Mouse (Mus musculus): ENCODE results near the gene Lgals3.

Gene Lgals3

DNA sequence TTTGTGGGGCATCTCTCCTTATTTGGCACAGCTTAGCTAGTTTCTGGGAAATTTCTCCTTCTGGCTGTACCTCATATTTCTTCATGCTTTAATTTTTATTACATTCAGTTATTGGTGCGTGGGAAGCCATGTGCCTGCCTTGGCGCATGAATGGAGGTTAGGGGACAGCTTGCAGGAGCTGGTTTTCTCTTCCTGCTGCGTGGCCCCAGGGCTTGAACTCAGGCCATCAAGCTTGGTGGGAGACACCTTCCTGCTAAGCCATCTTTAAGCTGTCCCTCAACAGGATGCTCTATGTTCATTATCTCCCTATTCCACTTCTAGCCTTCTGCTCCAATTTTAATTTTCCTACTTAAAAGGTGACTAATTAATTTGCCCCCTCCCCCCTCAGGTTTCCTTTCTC, 3.2 kb downstream of the Lgals3 start:
- DNase-seq (ENCODE audit: low spot score) = no peak

DNA sequence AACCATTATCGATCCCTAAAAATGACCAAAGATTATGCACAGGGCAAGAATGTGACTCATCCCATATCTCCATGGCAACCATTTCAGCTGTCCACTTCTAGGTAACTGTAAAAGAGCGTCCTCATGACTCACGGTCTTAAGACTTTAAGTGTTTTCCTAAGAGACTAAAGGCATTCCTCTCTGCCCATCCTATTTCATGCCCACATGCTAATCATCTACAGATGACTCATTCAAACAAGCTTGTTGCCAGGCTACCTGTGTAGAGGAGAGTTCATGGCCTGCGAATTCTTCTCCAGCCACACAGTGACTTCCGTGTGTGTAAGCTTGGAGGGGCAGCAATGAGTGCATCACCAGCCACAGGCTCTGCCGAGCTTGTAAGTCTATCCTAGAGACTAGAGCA, 4.1 kb downstream of the Lgals3 start:
- peak; percentile 30 for DNase-seq (ENCODE audit: low spot score)

DNA sequence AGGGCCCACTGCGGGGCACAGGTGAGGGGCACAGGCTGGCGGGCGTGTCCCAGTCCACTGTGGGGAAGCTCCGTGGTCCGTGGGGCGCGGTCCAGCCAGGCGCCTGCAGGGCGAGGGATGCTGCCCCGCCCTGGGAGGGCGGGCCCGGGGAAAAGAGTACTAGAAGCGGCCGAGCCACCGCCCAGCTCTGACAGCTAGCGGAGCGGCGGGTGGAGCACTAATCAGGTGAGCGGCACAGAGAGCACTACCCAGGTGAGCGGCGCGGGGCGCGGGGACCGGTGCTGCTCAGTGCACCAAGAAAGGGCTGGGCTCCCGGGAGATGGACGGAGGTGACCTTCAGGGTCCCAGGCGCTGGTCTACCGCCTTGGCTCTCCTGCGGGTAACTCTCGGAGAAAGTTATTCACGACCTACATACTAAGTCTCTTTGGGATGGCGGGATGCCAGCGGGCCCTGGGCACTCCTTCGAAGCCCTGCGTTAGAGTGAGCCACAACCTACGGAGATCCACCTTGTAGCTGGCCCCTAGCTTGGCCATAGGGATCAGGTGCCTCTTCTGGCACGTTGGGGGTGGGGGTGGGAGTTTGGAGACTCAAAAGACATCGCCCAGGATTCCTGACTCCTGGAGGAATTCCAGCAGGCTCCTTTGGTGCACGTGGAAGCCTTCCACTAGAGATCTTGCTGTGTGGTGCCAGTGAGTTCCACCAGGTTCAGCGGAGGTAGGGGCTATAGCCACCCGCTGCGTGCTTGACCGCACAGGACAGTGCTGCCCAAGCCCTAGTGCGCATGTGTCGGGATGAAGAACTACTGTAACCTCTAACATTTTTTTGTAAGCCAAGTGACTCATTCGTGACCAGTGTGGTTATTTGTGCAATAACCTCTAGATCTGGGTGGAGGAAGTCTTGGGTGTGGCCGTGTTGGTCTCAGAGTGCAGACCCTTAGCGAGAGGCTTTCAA, 6.5 kb downstream of the Lgals3 start:
- peak; percentile 75 for DNase-seq (ENCODE audit: low spot score)

DNA sequence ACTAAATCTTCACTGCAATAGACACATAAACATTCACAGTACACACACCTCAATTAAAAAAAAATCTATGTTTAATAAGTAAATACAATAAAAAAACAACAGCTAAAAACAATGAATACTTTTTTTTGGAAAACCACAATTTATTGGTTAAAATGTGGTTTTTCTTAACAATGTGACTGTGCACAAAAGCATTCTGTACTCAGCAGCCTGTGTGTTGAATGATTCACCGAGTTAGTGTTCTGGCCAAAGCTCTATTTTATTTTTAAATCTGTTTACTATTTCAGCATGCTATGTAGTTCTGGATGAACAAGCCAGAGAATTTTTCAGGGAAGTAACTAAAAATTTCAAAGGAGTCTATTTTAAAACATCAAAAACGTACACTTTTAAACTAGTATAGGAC, 9.0 kb downstream of the Lgals3 start:
- DNase-seq (ENCODE audit: low spot score) = peak; percentile 23

DNA sequence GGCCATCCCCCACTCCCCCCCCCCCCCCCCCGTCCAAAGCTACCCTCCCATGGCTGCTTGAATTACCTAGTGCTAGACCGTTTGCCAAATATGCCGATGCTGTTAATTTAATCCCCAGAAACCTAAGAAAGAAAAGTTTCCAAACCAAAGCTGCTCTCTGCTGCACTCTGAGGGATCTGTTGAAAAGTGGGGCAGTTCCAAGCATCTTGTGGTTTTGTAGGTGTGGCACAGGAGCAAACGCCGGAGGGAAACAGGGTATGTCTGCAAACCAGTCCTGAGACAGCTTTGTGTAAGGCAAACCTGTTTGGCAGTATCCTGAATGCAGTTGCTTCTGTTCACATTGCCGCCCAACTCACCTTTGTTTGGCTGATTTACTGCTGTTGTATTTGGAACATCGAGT, 10.8 kb downstream of the Lgals3 start:
- no peak for DNase-seq (ENCODE audit: low spot score)

DNA sequence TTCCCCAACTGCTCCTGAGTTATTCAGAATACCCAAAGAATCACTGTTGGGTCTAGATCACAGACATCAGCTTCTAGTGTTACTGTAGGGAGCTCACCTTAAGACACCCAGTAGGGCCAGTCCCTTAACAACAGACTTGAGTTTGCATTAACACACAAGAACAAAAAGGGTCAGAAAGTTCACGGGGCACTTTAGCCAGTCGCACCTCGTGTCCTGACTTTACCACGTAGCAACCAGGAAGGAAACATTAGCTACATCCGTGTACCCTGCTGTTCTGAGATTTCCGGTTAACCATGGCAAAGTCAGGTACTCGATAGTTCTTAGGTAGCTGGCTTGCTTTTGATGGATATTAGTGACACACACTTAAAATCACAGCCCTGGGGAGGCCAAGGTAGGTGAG, 16.4 kb downstream of the Lgals3 start:
- no peak for DNase-seq (ENCODE audit: low spot score)

DNA sequence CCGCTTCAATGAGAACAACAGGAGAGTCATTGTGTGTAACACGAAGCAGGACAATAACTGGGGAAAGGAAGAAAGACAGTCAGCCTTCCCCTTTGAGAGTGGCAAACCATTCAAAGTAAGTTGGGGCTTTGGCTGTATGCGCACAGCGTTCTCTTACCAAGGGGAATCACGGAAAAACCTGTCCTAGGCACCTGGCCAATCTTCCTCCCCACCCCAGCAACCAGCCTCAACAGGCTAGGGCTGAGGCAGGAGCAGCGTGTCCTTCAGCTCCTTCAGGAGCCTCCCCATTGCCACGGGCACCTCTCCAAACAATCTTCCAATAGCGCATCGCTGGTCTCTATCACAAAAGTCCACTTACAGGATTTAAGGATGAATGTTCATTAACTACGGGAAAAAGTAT, 17.1 kb downstream of the Lgals3 start:
- DNase-seq (ENCODE audit: low spot score) = no peak

DNA sequence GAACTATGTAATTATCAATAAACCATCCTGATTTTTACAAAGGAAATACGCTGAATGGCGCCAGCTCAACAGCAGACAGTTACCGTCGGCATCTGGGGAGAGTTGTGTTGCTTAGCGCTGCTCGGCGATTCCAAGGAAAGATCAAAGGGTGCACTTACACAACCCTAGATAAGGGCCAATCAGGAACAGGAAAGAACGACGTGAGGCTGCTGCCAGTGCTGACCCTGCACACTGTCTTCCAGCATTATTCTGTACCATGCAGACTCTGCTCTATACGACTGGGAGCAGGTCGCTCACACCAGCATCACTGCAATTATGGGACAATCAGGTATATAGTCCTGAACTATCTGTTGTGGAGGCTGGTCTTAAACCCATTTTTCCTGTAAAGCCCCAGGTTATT, 18.6 kb downstream of the Lgals3 start:
- DNase-seq (ENCODE audit: low spot score) = no peak

DNA sequence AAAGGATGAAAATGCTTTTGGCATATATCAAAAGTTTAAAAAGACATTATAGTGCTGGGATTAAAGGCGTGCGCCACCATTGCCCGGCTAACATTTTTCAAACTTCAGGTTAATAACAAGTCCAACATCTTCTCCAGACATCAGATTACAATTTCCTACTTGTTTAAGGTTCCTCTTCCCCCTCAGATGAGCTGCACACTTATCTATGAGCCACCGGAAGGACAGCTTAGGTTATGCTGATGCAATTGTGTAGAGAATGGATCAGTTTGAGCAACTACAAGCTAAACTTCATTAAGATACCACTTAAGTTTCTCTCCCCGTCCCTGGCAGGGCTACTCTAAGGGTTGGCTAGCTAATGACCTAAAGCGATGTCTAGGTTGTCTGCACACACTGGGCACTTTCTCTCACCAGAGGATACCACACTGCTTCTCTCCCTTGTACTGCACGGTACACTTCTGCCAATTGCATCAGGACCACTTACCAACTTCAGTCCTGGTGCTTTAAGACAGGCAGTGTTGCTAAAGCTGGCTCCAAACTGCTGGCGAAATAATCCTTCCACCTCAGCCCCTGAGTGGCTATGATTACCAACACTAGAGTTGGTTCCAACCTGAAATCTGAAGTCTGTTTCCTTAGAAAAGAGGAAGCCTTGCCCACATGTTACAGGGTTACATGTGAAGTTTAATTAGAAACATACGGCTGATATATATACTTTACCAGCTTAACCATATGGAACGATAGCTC, 26.0 kb downstream of the Lgals3 start:
- no peak for DNase-seq (ENCODE audit: low spot score)

DNA sequence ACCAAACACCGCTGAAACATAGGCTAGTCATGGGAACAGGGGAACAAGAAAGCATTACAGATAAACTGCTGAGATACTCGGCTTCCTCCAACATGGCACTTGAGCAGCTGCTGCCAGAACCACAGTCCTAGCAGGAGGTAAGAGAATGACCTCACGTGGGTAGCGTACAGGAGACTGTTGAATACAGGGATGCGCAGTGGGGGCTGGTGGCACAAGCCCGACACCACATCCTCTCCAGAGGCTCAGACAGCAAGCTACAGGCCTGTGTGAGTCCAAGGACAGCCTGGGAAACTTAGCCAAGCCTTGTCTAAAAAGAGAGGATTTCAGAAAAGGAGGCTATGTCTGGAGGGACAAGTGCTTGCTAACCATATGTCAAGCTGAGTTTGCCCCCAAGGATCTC, 27.5 kb downstream of the Lgals3 start:
- DNase-seq (ENCODE audit: low spot score) = no peak

DNA sequence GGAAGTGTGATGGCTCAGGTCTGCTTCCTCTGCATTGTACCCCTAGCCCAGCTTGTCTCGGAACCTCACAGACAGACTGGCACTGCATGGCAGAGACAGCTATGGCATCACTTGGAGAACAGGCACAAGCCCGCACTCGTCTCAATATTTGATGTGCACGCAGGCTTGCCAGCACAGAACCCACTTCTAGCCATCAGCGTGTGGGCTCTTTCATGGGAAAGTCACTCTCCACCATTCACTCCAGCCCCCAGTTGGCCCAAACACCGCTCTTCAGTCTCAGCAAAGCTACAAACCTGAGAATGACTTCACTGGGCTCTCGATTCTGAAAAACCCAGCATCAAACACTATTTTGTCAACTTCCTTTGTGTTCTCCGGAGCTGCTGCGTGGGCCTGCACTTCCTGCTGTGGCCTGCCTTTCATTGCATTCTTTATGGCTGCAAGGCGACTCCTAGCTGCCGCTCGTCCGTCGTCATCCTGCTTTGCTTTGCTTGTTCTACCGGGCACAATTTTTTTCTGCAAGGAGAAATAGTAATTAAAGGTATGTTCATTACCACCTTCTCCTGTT, 28.0 kb downstream of the Lgals3 start:
- no peak for DNase-seq (ENCODE audit: low spot score)

DNA sequence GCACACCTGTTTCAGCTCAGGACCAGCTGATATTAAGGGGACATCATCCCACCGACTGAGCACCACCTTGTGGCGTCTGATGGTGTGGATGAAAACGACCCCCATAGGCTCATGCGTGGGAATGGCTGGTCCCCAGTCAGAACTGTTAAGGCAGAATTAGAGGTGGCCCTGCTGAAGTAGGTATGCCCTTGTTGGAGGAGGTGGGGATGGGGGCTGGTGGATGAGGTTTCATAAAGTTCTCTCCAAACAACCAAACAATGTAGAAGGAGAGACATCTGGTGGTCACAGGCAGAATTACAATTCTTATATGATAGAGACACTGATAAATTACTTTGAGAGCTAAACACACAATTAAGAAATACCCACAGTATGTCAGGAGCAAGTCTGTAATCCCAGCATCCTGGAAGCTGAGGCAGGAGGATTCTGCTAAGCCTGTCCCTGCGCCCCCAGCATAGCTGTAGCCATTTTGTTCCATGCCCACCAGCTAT, 28.7 kb downstream of the Lgals3 start:
- DNase-seq (ENCODE audit: low spot score) = peak; percentile 66

DNA sequence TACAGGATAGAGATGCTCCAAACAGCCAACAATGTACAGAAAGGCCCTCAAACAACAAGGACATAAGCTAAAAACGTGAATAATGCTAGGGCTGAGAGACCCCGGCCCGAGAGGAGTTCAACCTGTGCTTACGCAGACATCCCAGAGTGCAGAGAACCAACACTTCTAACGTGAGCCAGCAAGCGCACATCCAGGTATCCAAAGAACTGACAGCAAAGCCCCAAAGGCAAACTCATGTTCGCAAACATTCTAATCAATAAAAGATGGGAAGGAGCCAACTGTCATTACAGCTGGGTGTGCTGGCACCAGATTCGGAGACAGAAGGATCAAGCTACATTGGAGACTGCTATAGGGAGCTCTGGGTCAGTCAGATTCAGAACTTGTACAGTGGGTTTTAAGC, 35.2 kb downstream of the Lgals3 start:
- DNase-seq (ENCODE audit: low spot score) = no peak

DNA sequence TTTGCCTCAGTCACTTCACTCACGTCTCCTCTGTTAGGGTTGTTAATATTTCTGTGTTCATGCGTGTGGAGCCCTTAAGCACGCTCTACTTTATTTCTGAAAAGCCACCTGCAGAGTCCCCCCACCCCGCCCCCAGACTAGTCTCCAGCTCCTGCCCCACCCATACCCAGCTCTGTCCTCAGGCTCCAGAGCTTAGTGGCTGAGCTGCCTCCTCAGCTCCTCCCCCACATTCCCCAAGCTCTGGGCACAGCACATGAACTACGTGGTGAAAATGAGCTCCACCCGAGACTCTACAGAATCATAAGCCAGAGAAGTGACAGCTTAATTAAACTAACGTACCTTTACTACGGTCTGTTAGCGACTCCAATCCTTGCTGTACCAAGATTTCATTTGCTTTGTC, 38.4 kb downstream of the Lgals3 start:
- no peak for DNase-seq (ENCODE audit: low spot score)

DNA sequence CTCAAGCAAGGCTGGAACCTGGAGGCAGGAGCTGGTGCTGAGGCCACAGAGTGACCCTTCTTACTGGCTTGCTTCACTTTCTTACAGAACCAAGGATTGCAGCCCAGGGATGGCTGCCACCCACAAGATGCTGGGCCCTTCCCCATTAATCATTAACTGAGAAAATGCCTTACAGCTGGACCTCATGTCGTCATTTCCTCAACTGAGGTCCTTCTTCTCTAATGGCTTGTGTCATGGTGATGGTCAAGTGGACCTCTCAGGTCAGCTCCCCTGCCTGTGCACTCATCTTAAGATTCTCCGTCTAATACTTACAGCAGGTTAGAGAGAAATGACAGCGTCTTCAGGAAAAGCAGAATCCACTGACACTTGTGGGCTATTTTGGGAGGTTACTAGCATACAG, 49.8 kb downstream of the Lgals3 start:
- no peak for DNase-seq (ENCODE audit: low spot score)

DNA sequence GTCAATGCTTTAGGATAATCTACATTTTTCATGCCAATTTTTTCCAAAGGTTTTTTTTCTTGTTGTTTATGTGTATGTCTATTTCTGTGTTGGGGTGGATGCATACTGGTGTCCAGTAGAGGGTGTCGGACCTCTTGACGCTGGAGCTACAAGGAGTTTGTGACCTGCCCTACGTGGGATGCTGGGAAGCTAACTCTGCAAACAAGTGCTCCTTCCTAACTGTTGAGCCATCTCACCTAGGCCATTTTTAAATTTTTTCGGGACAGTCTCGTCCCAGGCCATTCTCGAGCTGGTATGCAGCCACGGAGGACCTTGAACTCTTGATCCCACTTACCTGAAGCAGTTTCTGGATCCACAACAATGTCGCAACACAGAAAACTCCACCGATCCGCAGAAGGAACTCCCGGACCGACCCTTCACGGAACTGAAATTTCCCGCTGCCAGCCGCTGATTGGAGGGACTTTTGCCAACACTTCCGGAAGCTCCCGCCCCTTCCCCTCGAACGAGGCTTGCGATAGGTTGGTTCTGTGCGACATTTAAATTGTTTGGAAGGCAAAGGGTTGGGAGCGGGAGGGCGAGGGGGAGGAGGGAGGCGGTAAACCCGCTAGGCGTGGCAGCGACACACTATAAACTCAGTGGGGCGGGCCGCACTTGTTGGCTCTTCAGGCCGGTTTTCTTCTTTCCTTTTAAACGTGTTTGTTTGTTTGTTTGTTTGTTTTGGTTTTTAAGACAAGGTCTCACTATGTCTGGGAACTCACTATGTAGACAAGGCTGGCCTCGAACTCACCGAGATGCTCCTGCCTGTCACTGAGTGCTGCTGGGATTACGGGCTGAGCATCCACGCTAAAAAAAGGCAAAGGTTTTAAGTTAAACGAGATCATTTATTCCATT, 50.5 kb downstream of the Lgals3 start, which contains the start of gene Dlgap5:
Dlgap5 (minus strand) TSS at position 633 of the 891 bp plus-strand sequence.
- DNase-seq (ENCODE audit: low spot score) = peak; percentile 86

DNA sequence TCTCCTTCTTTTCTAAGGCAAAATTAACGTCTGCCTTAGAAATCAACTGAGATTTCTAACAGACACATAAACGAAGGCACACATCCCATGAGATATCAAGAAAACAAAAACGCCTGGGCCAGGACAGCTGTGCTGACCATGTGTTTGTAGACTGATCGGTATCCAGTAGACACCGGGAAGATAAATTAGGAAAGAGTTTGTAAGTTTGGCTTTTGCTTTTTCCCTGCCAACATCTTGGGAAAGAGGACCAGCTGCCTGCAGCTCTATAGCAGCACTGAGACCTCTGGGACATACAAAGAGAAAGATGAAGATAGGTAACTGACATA, 51.1 kb downstream of the Lgals3 start:
- DNase-seq (ENCODE audit: low spot score) = no peak

DNA sequence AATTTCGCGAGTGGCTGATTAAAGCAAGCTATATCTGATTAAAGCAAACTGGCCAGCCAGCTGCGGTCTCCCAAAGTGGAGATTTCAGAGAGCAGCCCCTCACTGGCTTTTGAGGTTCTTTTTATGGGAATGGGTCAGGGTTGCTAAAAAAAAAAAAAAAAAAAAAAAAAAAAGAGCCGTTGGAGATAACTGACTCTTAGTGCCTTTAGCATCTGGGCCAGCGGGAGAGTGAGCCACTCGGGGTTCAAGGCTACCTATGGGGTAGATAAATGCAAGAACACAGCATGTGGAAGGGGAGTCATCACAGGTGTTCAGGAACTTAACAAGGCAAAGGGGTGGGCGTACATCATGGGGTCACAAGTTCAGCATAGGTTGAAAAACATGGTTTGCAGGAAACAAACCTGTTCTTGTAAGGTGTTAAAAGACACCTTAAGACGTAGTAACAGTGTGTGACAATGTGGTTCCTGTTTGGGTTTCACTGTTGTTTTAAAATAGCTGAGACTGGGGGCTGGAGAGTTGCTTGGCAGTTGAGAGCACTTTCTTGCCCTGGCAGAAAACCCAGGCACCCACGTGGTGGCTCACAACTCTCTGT, 51.6 kb downstream of the Lgals3 start:
- DNase-seq (ENCODE audit: low spot score) = no peak

DNA sequence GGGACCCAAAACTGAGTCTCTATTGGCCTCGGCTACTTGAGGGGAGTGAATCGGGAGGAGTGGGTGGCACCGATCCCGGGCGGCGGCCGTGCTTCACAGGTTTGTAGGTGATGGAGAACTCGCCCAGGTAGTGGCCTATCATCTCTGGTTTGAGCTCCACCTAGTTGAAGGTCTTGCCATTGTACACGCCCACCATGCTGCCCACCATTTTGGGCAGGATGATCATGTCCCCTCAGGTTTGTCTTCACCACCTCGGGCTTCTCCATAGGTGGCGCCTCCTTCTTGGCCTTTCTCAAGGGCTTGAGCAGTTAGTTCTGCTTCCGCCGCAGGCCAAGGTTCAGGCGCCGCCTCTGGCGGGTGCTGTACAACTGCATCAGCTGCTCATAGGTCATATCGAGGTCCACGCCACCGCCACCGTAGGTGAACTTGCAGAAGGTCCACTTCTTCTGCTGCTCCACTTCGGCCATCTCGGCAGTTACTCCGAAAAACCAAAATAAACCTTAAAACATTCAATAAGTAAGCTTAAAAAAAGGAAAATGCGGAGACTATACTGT, 52.2 kb downstream of the Lgals3 start:
- no peak for DNase-seq (ENCODE audit: low spot score)

DNA sequence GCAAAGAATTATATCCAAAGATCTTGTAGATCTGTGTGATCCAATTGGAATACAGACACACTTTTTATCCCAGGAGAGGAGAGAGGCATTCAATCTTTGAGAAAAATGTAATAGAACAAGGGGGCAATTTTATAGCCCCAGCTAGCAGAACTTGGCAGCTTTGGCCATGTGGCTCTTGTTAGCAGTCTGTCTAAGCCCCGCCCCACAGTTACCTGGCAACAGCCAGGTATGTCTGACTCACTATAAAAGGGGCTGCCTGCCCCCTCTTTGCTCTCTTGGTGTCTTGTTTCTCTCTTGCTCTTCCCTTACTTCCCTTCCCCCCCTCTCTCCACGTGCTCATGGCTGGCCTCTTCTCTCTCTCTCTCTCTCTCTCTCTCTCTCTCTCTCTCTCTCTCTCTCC, 54.1 kb downstream of the Lgals3 start:
- DNase-seq (ENCODE audit: low spot score) = no peak

DNA sequence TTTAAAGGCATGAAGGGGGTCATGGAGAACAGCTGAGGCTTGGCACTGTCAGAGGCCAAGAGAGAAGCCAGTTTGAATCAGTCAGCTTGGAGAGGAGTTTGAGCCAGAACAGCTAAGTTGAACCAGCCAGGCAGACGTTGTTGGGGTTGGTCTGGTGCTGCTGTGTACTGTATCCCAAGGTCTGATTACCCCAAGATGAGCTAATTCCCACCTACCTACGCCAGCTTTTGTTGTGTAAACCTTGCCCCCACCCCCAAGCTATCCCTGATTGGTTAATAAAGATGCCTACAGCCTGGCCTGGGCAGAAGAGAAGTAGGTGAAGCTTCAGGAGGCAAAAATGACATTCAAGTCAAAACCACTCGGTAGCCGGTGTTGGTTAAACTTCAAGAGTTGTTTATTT, 54.9 kb downstream of the Lgals3 start:
- no peak for DNase-seq (ENCODE audit: low spot score)
